Mouse (Mus musculus): Measurements from ENCODE around the gene Pcdh9. TPM values are rescaled to one million over a fixed set of nuclear protein-coding genes. Genes with fewer than 3 reads are reported as not detected.

Pcdh9 gene
- polyA plus RNA-seq, 1 experiment from 2014 or later = 59.7 TPM

DNA sequence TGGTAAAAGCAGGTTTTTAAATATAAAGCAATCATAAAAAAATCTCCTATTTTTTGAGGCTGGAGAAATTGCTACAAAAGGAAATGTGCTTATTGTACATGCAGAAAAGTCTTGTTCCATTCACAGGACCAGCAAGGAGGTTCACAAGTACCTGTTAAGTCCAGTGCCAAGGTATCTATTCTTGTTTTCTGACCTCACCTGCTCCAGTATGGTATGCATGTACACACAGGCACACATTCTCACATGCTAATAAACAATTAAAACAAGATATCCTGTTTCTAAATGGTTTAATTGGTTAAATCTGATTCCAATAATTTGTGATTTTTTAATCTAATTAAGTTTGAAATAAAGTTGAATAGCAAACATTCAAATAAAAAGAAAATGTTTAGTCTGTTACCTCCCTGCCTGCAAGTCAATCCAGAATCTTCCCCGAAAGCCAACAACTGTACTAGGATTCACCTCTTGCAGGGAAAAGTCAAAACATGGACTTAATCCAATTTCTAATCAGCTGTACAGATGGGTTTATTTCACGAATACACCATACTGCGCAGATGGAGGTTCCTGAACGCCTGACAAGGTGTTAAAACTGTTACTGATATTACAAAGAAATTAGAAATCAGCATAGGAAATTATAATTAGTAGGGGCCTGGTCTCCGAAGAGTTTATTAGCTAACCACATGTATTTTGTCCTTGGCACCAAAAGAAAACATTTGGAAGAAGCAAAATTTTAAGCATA lies 439.4 kb downstream of the Pcdh9 start:
- no peak for ATAC-seq (ENCODE audit: insufficient number of reproducible peaks, insufficient read depth, low FRiP score, low TSS enrichment, low read depth)
- Histone ChIP-seq H3K4me2 (no peak overlapping the region), H3K9me3 (no peaks in the 10 kb centered on the region), H3K27ac (no peak overlapping the region), H3K9ac (no peak overlapping the region), H3K4me1 (no peaks in the 10 kb centered on the region), H3K36me3 (no peaks in the 10 kb centered on the region), H3K27me3 (no peaks in the 10 kb centered on the region), H3K4me3 (no peak overlapping the region)
- WGBS = 71% methylated on average over 5 of the region's 5 CpGs

GRCm38 (mm10) chr14:93441852-93442251 lies 448.6 kb downstream of the Pcdh9 start:
- no peak for ATAC-seq (ENCODE audit: insufficient number of reproducible peaks, insufficient read depth, low FRiP score, low TSS enrichment, low read depth)
- WGBS = 83% methylated on average over 2 of the region's 2 CpGs
- H3K4me1 ChIP-seq = no peaks in the 10 kb centered on the region
- no peak overlapping the region for H3K27ac ChIP-seq
- no peaks in the 10 kb centered on the region for H3K36me3 ChIP-seq
- H3K9me3 ChIP-seq = no peaks in the 10 kb centered on the region
- H3K4me2 ChIP-seq = no peak overlapping the region
- no peak overlapping the region for H3K9ac ChIP-seq
- no peaks in the 10 kb centered on the region for H3K27me3 ChIP-seq
- H3K4me3 ChIP-seq = no peak overlapping the region

DNA sequence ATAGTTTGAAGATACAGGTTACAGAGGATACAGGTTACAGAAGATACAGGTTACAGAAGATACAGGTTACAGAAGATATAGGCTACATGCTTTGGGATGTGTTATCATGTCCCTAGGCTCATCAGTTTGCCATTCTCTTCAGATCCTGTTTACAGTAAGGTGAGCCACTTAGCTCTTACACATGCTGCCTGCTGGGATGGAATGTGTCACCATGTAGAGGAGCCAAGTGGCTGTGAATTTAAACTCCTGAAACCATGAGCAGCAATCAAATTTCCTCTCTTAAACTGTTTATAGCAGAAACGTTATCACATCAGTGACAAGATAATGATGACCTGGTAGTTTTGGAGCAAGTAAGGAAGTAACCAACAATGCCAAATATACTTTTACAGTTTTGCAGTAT lies 453.3 kb downstream of the Pcdh9 start:
- Histone ChIP-seq H3K36me3 (no peaks in the 10 kb centered on the region), H3K4me1 (no peaks in the 10 kb centered on the region), H3K4me3 (no peak overlapping the region), H3K27me3 (no peaks in the 10 kb centered on the region), H3K9ac (no peak overlapping the region), H3K9me3 (no peaks in the 10 kb centered on the region), H3K27ac (no peak overlapping the region), H3K4me2 (no peak overlapping the region)
- ATAC-seq (ENCODE audit: insufficient number of reproducible peaks, insufficient read depth, low FRiP score, low TSS enrichment, low read depth) = no peak
- 77% methylated on average over 1 of the region's 1 CpGs for WGBS

DNA sequence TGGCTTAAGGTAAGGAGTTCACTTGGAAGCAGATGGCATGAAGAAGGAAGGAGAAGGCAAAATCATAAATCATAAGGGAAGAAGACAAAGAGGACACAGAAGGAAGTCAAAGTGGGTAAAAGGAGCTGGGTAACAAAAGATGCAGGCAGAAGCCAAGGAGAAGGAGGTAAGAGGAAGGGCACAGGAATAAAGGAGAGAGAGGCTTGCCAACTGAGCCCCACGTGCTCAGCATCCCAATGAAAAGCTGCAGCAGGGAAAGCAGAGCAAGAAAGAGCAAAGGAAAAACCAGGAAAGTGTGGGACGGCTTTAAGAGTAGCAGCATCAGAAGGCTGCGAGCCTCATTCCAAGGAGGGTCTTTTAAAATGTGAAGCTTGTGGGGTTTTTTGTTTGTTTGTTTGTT lies 473.7 kb downstream of the Pcdh9 start:
- 60% methylated on average over 3 of the region's 3 CpGs for WGBS
- H3K4me2 ChIP-seq = no peak overlapping the region

GRCm38 (mm10) chr14:93415496-93415895 lies 475.0 kb downstream of the Pcdh9 start:
- H3K4me2 ChIP-seq = no peak overlapping the region
- no peak overlapping the region for H3K9ac ChIP-seq
- no peaks in the 10 kb centered on the region for H3K4me1 ChIP-seq
- no peak overlapping the region for H3K4me3 ChIP-seq
- H3K27ac ChIP-seq = no peak overlapping the region
- H3K27me3 ChIP-seq = no peaks in the 10 kb centered on the region
- H3K9me3 ChIP-seq = no peaks in the 10 kb centered on the region
- WGBS = 85% methylated on average over 2 of the region's 2 CpGs
- no peaks in the 10 kb centered on the region for H3K36me3 ChIP-seq
- no peak for ATAC-seq (ENCODE audit: insufficient number of reproducible peaks, insufficient read depth, low FRiP score, low TSS enrichment, low read depth)

More for the DNA sequence above, 473.7 kb downstream of the Pcdh9 start:
- no peaks in the 10 kb centered on the region for H3K9me3 ChIP-seq
- H3K9ac ChIP-seq = no peak overlapping the region
- no peak overlapping the region for H3K4me3 ChIP-seq
- no peaks in the 10 kb centered on the region for H3K27me3 ChIP-seq
- no peaks in the 10 kb centered on the region for H3K36me3 ChIP-seq
- no peak for ATAC-seq (ENCODE audit: insufficient number of reproducible peaks, insufficient read depth, low FRiP score, low TSS enrichment, low read depth)
- no peak overlapping the region for H3K27ac ChIP-seq
- H3K4me1 ChIP-seq = no peaks in the 10 kb centered on the region

DNA sequence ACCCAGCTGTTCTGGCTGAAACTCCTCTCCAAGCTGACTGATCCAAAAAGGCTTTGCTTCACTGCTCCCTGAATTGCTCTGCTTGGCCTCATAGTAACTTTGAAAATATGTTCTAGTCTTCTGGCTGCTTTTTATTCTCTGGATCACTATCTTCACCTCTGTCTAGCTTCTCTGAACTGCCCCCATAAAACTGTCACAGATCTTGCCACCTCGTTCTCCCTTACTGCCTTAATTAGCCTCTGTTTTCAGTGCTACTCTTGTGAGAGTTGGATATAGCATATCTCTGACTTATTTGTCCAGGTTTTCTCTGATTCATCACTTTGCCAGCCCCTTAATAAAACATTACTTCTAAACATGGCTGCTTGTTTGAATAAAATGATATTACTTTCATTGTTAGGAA lies 481.2 kb downstream of the Pcdh9 start:
- H3K9ac ChIP-seq = no peak overlapping the region
- no peak overlapping the region for H3K4me3 ChIP-seq
- H3K27ac ChIP-seq = no peak overlapping the region
- H3K9me3 ChIP-seq = no peaks in the 10 kb centered on the region
- H3K27me3 ChIP-seq = no peaks in the 10 kb centered on the region
- WGBS = 89% methylated on average over 1 of the region's 1 CpGs
- no peaks in the 10 kb centered on the region for H3K4me1 ChIP-seq
- ATAC-seq (ENCODE audit: insufficient number of reproducible peaks, insufficient read depth, low FRiP score, low TSS enrichment, low read depth) = no peak
- no peak overlapping the region for H3K4me2 ChIP-seq
- H3K36me3 ChIP-seq = no peaks in the 10 kb centered on the region

DNA sequence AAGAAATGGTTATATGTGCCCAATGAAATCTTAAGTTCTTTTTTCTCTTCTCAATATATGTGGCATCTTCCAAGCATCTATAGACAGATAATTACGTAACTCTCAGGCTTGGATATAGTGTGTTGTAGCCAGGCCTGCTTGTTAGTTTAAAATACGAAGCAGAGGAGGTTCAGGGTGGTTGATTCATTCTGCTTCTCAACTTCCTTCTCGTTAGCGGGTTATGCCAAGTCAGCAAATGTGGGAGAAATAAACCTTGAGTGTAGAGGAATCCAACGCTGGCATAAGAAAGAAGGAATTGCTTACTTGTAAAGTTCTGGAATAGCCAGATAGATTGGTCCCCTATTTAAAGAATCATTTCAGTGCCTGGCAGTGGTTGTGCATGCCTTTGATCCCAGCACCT lies 482.7 kb downstream of the Pcdh9 start:
- Histone ChIP-seq H3K36me3 (no peaks in the 10 kb centered on the region), H3K4me1 (no peaks in the 10 kb centered on the region), H3K9me3 (no peaks in the 10 kb centered on the region), H3K27ac (no peak overlapping the region), H3K9ac (no peak overlapping the region), H3K4me2 (no peak overlapping the region), H3K27me3 (no peaks in the 10 kb centered on the region), H3K4me3 (no peak overlapping the region)
- no peak for ATAC-seq (ENCODE audit: insufficient number of reproducible peaks, insufficient read depth, low FRiP score, low TSS enrichment, low read depth)
- WGBS = 87% methylated on average over 5 of the region's 5 CpGs

- Histone ChIP-seq H3K36me3 (no peaks in the 10 kb centered on the region), H3K9me3 (no peaks in the 10 kb centered on the region), H3K4me2 (no peak overlapping the region), H3K9ac (no peak overlapping the region), H3K27ac (no peak overlapping the region), H3K4me1 (no peaks in the 10 kb centered on the region), H3K27me3 (no peaks in the 10 kb centered on the region), H3K4me3 (no peak overlapping the region)
- no peak for ATAC-seq (ENCODE audit: insufficient number of reproducible peaks, insufficient read depth, low FRiP score, low TSS enrichment, low read depth)
- 83% methylated on average over 2 of the region's 2 CpGs for WGBS
Observed at GRCm38 (mm10) chr14:93385090-93385489, 505.4 kb downstream of the Pcdh9 start.

GRCm38 (mm10) chr14:93381163-93381562 lies 509.3 kb downstream of the Pcdh9 start:
- ATAC-seq (ENCODE audit: insufficient number of reproducible peaks, insufficient read depth, low FRiP score, low TSS enrichment, low read depth) = no peak
- 35% methylated on average over 4 of the region's 4 CpGs for WGBS
- Histone ChIP-seq H3K4me3 (no peak overlapping the region), H3K27ac (no peak overlapping the region), H3K9ac (no peak overlapping the region), H3K27me3 (no peaks in the 10 kb centered on the region), H3K4me2 (no peak overlapping the region), H3K36me3 (no peaks in the 10 kb centered on the region), H3K4me1 (no peaks in the 10 kb centered on the region), H3K9me3 (no peaks in the 10 kb centered on the region)

GRCm38 (mm10) chr14:93380757-93381156 lies 509.7 kb downstream of the Pcdh9 start:
- WGBS = 35% methylated on average over 1 of the region's 1 CpGs
- no peak for ATAC-seq (ENCODE audit: insufficient number of reproducible peaks, insufficient read depth, low FRiP score, low TSS enrichment, low read depth)
- Histone ChIP-seq H3K9me3 (no peaks in the 10 kb centered on the region), H3K36me3 (no peaks in the 10 kb centered on the region), H3K4me1 (no peaks in the 10 kb centered on the region), H3K4me2 (no peak overlapping the region), H3K9ac (no peak overlapping the region), H3K4me3 (no peak overlapping the region), H3K27me3 (no peaks in the 10 kb centered on the region), H3K27ac (0 out of 2 replicates have a peak overlapping the region, but pooled peaks have one; percentile 12)

- WGBS = 68% methylated on average over 4 of the region's 4 CpGs
- H3K27ac ChIP-seq = no peak overlapping the region
- no peak overlapping the region for H3K4me3 ChIP-seq
Observed at GRCm38 (mm10) chr14:93376159-93376558, 514.3 kb downstream of the Pcdh9 start.

DNA sequence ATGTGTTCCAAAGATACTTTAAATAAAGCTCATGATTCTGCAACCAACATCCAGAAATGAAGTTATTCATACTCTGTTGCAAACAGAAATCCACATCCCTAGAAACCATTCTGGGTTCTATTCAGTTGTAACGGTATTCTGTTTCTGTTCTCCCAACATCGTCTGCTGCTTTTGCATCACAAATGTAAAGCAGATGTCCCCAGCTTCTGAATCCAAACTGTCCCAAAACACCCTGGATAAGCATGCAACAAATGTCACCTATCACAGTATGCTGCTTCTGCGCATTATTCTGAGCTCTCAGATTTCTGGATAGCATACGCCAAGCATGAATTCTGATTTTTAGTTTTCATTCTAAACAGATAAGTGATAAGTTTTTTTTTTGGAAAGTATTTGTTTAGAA lies 516.3 kb downstream of the Pcdh9 start:
- Histone ChIP-seq H3K36me3 (no peaks in the 10 kb centered on the region), H3K27me3 (no peaks in the 10 kb centered on the region)

More at GRCm38 (mm10) chr14:93376159-93376558, 514.3 kb downstream of the Pcdh9 start:
- 0 out of 2 replicates have a peak, but pooled peaks cover 3% of the 10 kb centered on the region for H3K4me1 ChIP-seq
- ATAC-seq (ENCODE audit: insufficient number of reproducible peaks, insufficient read depth, low FRiP score, low TSS enrichment, low read depth) = no peak
- no peaks in the 10 kb centered on the region for H3K36me3 ChIP-seq
- no peaks in the 10 kb centered on the region for H3K27me3 ChIP-seq
- no peaks in the 10 kb centered on the region for H3K9me3 ChIP-seq
- no peak overlapping the region for H3K4me2 ChIP-seq
- H3K9ac ChIP-seq = no peak overlapping the region

More for the DNA sequence above, 516.3 kb downstream of the Pcdh9 start:
- Histone ChIP-seq H3K9ac (no peak overlapping the region), H3K4me2 (no peak overlapping the region), H3K4me3 (no peak overlapping the region), H3K9me3 (no peaks in the 10 kb centered on the region), H3K27ac (no peak overlapping the region), H3K4me1 (0 out of 2 replicates have a peak, but pooled peaks cover 3% of the 10 kb centered on the region)
- 30% methylated on average over 4 of the region's 4 CpGs for WGBS
- ATAC-seq (ENCODE audit: insufficient number of reproducible peaks, insufficient read depth, low FRiP score, low TSS enrichment, low read depth) = no peak
